Mouse (Mus musculus): ENCODE results near the gene Efna5.

Gene Efna5

GRCm38 (mm10) chr17:62691201-62691715 lies 189.9 kb downstream of the Efna5 start:
- no peak for DNase-seq

GRCm38 (mm10) chr17:62690256-62690655 lies 190.9 kb downstream of the Efna5 start:
- DNase-seq, result no peak

- DNase-seq, result no peak
Measured at GRCm38 (mm10) chr17:62689646-62690045, 191.5 kb downstream of the Efna5 start.

GRCm38 (mm10) chr17:62687369-62687768 lies 193.7 kb downstream of the Efna5 start:
- no peak for DNase-seq

GRCm38 (mm10) chr17:62685181-62685580 lies 195.9 kb downstream of the Efna5 start:
- no peak for DNase-seq

- no peak for DNase-seq
Measured at GRCm38 (mm10) chr17:62683142-62683541, 198.0 kb downstream of the Efna5 start.

DNA sequence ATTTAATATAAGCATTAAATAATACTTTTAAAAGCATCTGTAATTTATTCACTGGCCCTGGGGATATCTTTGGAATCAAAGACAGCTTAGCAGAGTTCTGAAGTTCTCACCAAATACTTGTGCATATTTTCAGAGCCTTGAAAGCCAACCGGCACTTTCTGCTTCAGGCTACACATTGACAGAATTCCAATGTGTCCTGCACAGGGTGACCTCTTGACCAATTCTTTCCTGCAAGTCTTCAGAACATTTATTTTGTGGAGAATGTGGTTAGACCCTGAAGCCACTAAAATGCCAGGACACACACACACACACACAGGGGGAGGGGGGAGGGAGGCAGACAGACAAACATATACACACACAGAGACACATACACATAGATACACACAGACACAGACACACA lies 199.4 kb downstream of the Efna5 start:
- DNase-seq, result no peak

DNA sequence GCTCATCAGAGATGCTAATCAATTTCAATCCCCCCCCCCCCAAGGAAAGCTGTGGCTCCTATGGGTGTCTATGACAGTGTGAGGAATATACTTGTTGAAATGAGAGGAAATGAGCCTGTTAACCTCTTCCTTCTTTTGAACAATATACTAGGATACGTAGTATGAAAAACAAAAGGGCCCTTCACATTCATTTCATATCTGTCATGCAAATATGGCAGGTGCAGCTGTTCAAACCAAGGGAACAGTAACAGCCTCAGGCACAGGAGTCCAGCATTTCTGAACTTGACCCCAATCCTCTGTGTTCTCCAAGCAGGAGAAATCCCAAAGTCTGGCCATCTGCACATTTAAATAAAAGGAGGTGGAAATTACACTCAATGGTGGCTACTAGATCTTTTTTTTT lies 200.4 kb downstream of the Efna5 start:
- no peak for DNase-seq

DNA sequence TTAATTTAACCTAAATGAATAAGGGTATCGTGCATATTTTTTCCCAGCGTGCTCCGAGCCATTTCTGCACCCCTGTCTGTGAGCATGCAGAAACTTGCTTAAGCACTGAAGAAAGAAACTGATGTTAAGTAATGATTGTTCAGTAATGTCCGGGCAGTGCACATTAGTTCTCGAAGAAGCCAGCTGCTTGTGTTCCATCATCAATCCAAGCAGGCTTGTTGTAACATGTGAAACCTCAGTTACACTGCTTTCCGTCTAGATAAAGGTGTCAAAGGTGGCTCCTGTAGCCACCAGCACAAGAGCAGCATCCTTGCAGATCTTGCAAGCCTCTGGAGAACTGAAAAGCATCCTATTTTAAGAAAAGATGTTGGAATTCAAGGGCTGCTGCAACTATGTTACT lies 204.3 kb downstream of the Efna5 start:
- DNase-seq, result no peak

- DNase-seq, result no peak
Measured at GRCm38 (mm10) chr17:62676409-62676808, 204.7 kb downstream of the Efna5 start.

GRCm38 (mm10) chr17:62675811-62676255 lies 205.3 kb downstream of the Efna5 start:
- no peak for DNase-seq

DNA sequence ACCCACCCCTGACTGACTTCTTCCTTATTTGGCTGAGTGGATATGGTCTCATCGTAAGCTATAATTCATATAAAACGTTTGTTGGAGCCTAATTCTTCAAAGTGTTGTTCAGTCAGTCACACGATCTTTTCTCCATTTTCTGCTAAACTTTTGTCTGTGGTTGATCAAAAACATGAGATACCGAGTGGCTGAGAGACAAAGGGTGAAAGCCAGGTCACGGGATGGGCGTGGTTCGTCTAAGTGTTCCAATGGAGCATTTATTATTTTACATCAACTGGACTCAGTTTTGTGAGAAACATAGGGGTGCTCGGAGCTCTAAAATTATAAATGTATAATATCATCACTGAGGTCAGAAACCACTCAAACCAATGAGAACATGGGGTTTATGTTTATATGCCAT lies 209.0 kb downstream of the Efna5 start:
- DNase-seq, result no peak

GRCm38 (mm10) chr17:62666761-62667160 lies 214.4 kb downstream of the Efna5 start:
- no peak for DNase-seq

- DNase-seq, result no peak
Measured at GRCm38 (mm10) chr17:62665823-62666222, 215.3 kb downstream of the Efna5 start.

DNA sequence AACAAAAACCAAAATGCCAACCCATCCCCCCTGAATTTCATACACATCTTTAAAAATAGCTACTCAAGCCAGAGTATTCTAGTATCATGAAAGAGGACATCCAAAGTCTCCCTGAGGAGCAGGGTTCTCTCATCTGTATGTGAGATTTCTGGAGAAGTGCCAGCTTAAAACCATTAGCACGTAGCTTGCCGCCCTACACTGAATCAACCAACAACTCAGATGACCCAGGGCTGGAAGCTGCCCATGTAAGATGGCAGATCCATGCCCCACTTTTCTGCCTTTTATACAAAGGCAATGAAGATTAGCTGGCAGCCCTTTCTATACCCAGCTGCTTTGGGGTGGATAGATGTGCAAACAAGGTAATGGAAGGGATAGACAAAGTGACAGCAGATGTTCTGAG lies 216.4 kb downstream of the Efna5 start:
- no peak for DNase-seq

- no peak for DNase-seq
Measured at GRCm38 (mm10) chr17:62661801-62662200, 219.3 kb downstream of the Efna5 start.

GRCm38 (mm10) chr17:62659501-62660175 lies 221.5 kb downstream of the Efna5 start:
- no peak for DNase-seq

DNA sequence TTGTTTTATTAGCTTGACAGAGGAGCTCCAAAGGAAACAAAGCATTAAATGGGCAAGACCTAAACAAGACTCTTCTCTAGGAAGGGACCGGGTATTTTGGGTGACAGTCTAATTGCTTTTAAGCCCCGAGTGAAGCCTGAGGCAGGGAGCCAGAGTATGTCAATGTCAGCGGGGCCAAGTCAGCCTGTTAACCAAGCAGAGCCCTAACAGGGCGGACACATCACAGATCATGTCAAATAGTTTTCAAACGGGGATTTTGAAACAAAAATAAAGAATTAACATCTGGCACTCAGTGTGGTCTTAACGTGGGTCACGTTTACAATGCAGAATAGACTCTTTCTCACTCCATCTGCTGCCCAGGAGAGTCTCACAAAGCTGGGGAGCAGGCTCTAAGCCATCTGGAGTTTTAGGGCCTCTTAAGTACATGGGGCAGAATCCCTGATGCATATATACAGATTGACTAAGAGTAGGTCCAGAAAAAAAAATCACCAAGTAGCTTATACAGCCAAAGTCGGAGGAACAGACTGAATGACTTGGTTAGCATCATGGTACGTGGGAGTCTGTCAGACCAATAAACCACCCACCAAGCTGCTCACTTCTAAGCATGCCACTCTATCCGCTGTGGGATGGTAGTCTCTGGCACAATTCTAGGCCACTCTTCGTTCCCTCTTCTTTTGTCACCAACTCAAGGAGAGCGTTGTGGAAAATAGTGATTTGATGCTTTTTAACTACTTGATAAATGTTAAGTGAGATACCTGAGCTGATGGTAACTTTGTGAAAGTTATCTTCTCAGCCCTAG lies 223.1 kb downstream of the Efna5 start:
- no peak for DNase-seq

GRCm38 (mm10) chr17:62657051-62657450 lies 224.1 kb downstream of the Efna5 start:
- no peak for DNase-seq

- no peak for DNase-seq
Measured at GRCm38 (mm10) chr17:62656591-62656990, 224.5 kb downstream of the Efna5 start.

DNA sequence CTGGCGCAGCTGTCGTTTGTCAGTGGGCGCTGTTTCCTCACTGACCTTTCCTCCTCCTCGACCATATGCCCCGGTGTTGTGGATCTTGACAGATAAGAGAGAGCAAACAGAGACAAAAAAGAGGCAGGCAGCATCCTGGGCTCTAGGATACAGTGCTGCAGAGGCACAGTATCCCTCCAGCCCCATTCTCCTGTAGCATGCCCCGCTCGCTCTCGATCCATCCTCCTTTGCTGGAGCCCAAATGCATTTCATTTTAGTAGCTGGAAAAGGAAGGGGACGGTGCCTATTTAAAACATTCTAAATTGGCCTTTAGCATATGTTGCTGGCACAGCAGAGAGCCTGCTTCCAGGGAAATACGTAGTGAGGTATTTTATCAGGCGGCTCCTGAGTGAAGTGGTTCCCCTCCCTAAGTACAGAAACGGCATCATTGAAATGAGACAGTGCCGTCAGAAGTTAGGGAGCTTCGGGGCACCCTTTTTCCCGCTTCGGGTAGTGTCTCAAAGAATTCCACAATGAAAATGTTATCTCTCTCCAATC lies 225.2 kb downstream of the Efna5 start:
- no peak for DNase-seq

GRCm38 (mm10) chr17:62652451-62652850 lies 228.7 kb downstream of the Efna5 start:
- DNase-seq, result no peak

DNA sequence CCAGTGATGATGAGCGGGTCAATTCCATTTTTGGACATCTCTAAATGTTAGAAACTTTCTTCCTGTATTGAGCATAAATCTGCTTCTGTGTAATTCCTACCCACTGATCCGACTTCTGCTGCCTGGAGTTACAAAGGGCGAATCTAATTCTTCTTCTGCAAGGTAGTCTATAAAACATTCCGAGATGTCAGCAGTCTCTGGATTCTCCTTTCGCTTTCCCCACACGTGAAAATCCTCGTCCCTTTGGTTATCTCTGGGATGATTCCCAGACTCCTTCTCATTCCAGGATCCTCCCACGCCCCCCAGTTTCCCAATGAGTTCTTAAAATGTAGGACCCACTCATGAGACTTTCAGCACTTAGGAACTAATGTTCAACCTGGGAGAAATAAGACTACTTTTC lies 229.4 kb downstream of the Efna5 start:
- DNase-seq, result no peak
